Mouse (Mus musculus) intestine, embryonic 14.5 days (tissue): ENCODE measurements at regions not wholly inside any gene's neighbourhood (a gene's known extent, or its start where the extent isn't known, plus 50 kb on each side); places are given as distances from the start of the nearest gene placed in this dataset.

Source experiments
- ATAC-seq: fragments of 200-750 bp; cut with Nextera tagmentation; replicated peaks from 2 replicates; pipeline ENCODE4 v1.8.0; 2017; ENCODE audit warnings: low read depth, moderate number of reproducible peaks, moderate TSS enrichment, moderate library complexity; ENCODE audit not compliant: low FRiP score, low TSS enrichment
- DNase-seq: peaks from one replicate; pipeline ENCODE4 v3.0.0-alpha.2; 2018; ENCODE audit warnings: low spot score
- H3K27ac ChIP-seq: fragments of 300-500 bp; sonication (generic); 2 replicates; pipeline ENCODE4 v1.5.1; 2014; ENCODE audit warnings: low read depth, mild to moderate bottlenecking, control low read depth
- H3K27me3 ChIP-seq: fragments of 300-500 bp; sonication (generic); replicated peaks from 2 replicates; pipeline ENCODE4 v1.6.1; 2014; ENCODE audit warnings: low read length, control low read depth; ENCODE audit not compliant: control insufficient read depth, insufficient read depth
- H3K36me3 ChIP-seq: fragments of 300-500 bp; sonication (generic); 2 replicates; pipeline ENCODE4 v1.6.1; 2014; ENCODE audit warnings: low read length, control low read depth; ENCODE audit not compliant: control insufficient read depth, insufficient read depth
- H3K4me1 ChIP-seq: fragments of 300-500 bp; sonication (generic); replicated peaks from 2 replicates; pipeline ENCODE4 v1.6.1; 2014; ENCODE audit warnings: low read length, control low read depth, mixed read lengths; ENCODE audit not compliant: control insufficient read depth, insufficient read depth
- H3K4me2 ChIP-seq: fragments of 300-500 bp; sonication (generic); 2 replicates; pipeline ENCODE4 v1.6.1; 2014; ENCODE audit warnings: low read length
- H3K4me3 ChIP-seq: fragments of 300-500 bp; sonication (generic); 2 replicates; pipeline ENCODE4 v1.5.1; 2014; ENCODE audit warnings: low read depth, low read length, control low read depth, mixed read lengths
- H3K9ac ChIP-seq: fragments of 300-500 bp; sonication (generic); 2 replicates; pipeline ENCODE4 v1.6.1; 2014; ENCODE audit warnings: mild to moderate bottlenecking, low read length
- H3K9me3 ChIP-seq: fragments of 300-500 bp; sonication (generic); 2 replicates; pipeline ENCODE4 v1.6.1; 2016; ENCODE audit warnings: low read length, control low read depth; ENCODE audit not compliant: control insufficient read depth
- WGBS: fragments of 180-500 bp; shearing (Covaris S2); extraction: QIAGEN DNeasy Blood & Tissue Kit; methylation state at CpG from one replicate; pipeline ENCODE4 v1.1.7; 2014; 5-methylcytosine and 5-hydroxymethylcytosine counted together

GRCm38 (mm10) chr7:115000796-115001524 lies 257.5 kb downstream of the Insc start:
- DNase-seq (no peak), ATAC-seq (no peak)
- Histone ChIP-seq H3K36me3 (no peaks in the 10 kb centered on the region), H3K27me3 (no peaks in the 10 kb centered on the region), H3K4me2 (no peak overlapping the region), H3K4me3 (no peak overlapping the region), H3K4me1 (no peaks in the 10 kb centered on the region), H3K27ac (no peak overlapping the region), H3K9ac (no peak overlapping the region), H3K9me3 (no peaks in the 10 kb centered on the region)
- 57% methylated on average over 7 of the region's 7 CpGs for WGBS

- ATAC-seq (no peak), DNase-seq (peak; percentile 56)
- 30% methylated on average over 11 of the region's 11 CpGs for WGBS
- no peak overlapping the region for H3K9ac ChIP-seq
- no peaks in the 10 kb centered on the region for H3K9me3 ChIP-seq
- no peaks in the 10 kb centered on the region for H3K27me3 ChIP-seq
- no peak overlapping the region for H3K4me3 ChIP-seq
- peak overlapping the region; percentile 15 for H3K4me2 ChIP-seq
- no peaks in the 10 kb centered on the region; the same call in 1 of the 2 replicates for H3K4me1 ChIP-seq
- H3K27ac ChIP-seq = 0 out of 2 replicates have a peak overlapping the region, but pooled peaks have one; percentile 43
- no peaks in the 10 kb centered on the region for H3K36me3 ChIP-seq
Measured at GRCm38 (mm10) chr7:115014253-115014998, 270.9 kb downstream of the Insc start.

GRCm38 (mm10) chr7:115019369-115019958 lies 276.0 kb downstream of the Insc start:
- ATAC-seq = no peak
- Histone ChIP-seq H3K9ac (no peak overlapping the region), H3K4me1 (no peaks in the 10 kb centered on the region; the same call in 1 of the 2 replicates), H3K27me3 (no peaks in the 10 kb centered on the region), H3K9me3 (no peaks in the 10 kb centered on the region; the same call in 1 of the 2 replicates), H3K4me3 (no peak overlapping the region), H3K4me2 (no peak overlapping the region), H3K36me3 (no peaks in the 10 kb centered on the region), H3K27ac (no peak overlapping the region)
- 59% methylated on average over 4 of the region's 4 CpGs for WGBS
- no peak for DNase-seq

GRCm38 (mm10) chr7:115020023-115020422 lies 276.5 kb downstream of the Insc start:
- no peak overlapping the region for H3K27ac ChIP-seq
- 49% methylated on average over 3 of the region's 3 CpGs for WGBS

GRCm38 (mm10) chr7:115025803-115026202 lies 282.3 kb downstream of the Insc start:
- no peak for ATAC-seq
- Histone ChIP-seq H3K36me3 (no peaks in the 10 kb centered on the region), H3K4me1 (no peaks in the 10 kb centered on the region), H3K4me3 (no peak overlapping the region), H3K27ac (no peak overlapping the region), H3K9ac (no peak overlapping the region), H3K9me3 (no peaks in the 10 kb centered on the region; the same call in 1 of the 2 replicates), H3K27me3 (no peaks in the 10 kb centered on the region), H3K4me2 (no peak overlapping the region)
- 76% methylated on average over 2 of the region's 2 CpGs for WGBS
- DNase-seq = no peak

More at GRCm38 (mm10) chr7:115020023-115020422, 276.5 kb downstream of the Insc start:
- Histone ChIP-seq H3K4me3 (no peak overlapping the region), H3K27me3 (no peaks in the 10 kb centered on the region), H3K9me3 (no peaks in the 10 kb centered on the region; the same call in 1 of the 2 replicates), H3K4me2 (no peak overlapping the region), H3K4me1 (no peaks in the 10 kb centered on the region), H3K9ac (no peak overlapping the region), H3K36me3 (no peaks in the 10 kb centered on the region)
- no peak for ATAC-seq
- DNase-seq = no peak

- H3K4me2 ChIP-seq = no peak overlapping the region
- DNase-seq = no peak
- no peak overlapping the region for H3K9ac ChIP-seq
- H3K27me3 ChIP-seq = no peaks in the 10 kb centered on the region
- H3K36me3 ChIP-seq = no peaks in the 10 kb centered on the region
- H3K27ac ChIP-seq = no peak overlapping the region
- no peaks in the 10 kb centered on the region for H3K9me3 ChIP-seq
- 74% methylated on average over 1 of the region's 1 CpGs for WGBS
- ATAC-seq = no peak
- H3K4me1 ChIP-seq = no peaks in the 10 kb centered on the region
- H3K4me3 ChIP-seq = no peak overlapping the region
Measured at GRCm38 (mm10) chr7:115027685-115028084, 284.2 kb downstream of the Insc start.

GRCm38 (mm10) chr7:115033987-115034386 lies 290.5 kb downstream of the Insc start:
- ATAC-seq (no peak), DNase-seq (no peak)
- Histone ChIP-seq H3K4me3 (no peak overlapping the region), H3K4me2 (no peak overlapping the region), H3K9me3 (no peaks in the 10 kb centered on the region), H3K36me3 (no peaks in the 10 kb centered on the region), H3K27ac (no peak overlapping the region), H3K4me1 (no peaks in the 10 kb centered on the region), H3K9ac (no peak overlapping the region), H3K27me3 (no peaks in the 10 kb centered on the region)
- WGBS = 77% methylated on average over 4 of the region's 4 CpGs

- no peak for ATAC-seq
Measured at GRCm38 (mm10) chr7:115055527-115055926, 312.0 kb downstream of the Insc start.

More at GRCm38 (mm10) chr7:115055527-115055926, 312.0 kb downstream of the Insc start:
- Histone ChIP-seq H3K9ac (no peak overlapping the region), H3K4me3 (no peak overlapping the region), H3K9me3 (no peaks in the 10 kb centered on the region), H3K27me3 (no peaks in the 10 kb centered on the region), H3K4me1 (no peaks in the 10 kb centered on the region), H3K4me2 (no peak overlapping the region), H3K36me3 (no peaks in the 10 kb centered on the region), H3K27ac (no peak overlapping the region)
- no peak for DNase-seq
